Mouse (Mus musculus) lung, postnatal 0 days (tissue): ENCODE measurements around the gene Aebp1.

Source experiments
- CTCF ChIP-seq: IDR thresholded peaks from 2 replicates; pipeline ENCODE4 v1.5.1; 2016; ENCODE audit warnings: antibody characterized with exemption, mild to moderate bottlenecking
- EP300 ChIP-seq: IDR thresholded peaks from 2 replicates; pipeline ENCODE4 v1.6.1; 2016; ENCODE audit warnings: antibody characterized with exemption, mild to moderate bottlenecking, control low read depth

GRCm38 (mm10) chr11:5912635-5913034 lies 50.9 kb downstream of the Aebp1 start:
- TF ChIP-seq CTCF (peak; percentile 80), EP300 (no peak)
